Mouse (Mus musculus) myocyte (in vitro differentiated cells): ENCODE data around the gene Ripor2.

Experiments
- E2F4 ChIP-seq: IDR thresholded peaks from one replicate; pipeline ENCODE4 v1.6.1; 2011; ENCODE audit warnings: mild to moderate bottlenecking, control low read depth, moderate library complexity; ENCODE audit not compliant: insufficient read depth
- MAX ChIP-seq: IDR thresholded peaks from one replicate; pipeline ENCODE4 v1.6.1; 2011; ENCODE audit warnings: low read depth, mild to moderate bottlenecking, control low read depth
- POLR2A ChIP-seq: IDR thresholded peaks from one replicate; pipeline ENCODE4 v1.6.1; 2011; ENCODE audit warnings: low read depth, mild to moderate bottlenecking, control low read depth, moderate library complexity; ENCODE audit not compliant: insufficient read length
- TCF12 ChIP-seq: IDR thresholded peaks from one replicate; pipeline ENCODE4 v1.6.1; 2011; ENCODE audit warnings: mild to moderate bottlenecking, control low read depth; ENCODE audit not compliant: poor library complexity, insufficient read depth, severe bottlenecking

GRCm38 (mm10) chr13:24756756-24757155, 174.8 kb downstream of the Ripor2 start:
- no peak for TF ChIP-seq E2F4
- TF ChIP-seq POLR2A = no peak
- TF ChIP-seq MAX = no peak
- no peak for TF ChIP-seq TCF12
